Mouse (Mus musculus) midbrain, postnatal 0 days (tissue): ENCODE measurements around the gene Prkar2a. TPM values are rescaled to one million over a fixed set of nuclear protein-coding genes. Genes with fewer than 3 reads are reported as not detected.
A peak's percentile ranks its signal among the peaks of the same experiment; 100 is the strongest.

Experiments used
- ATAC-seq: fragments of 200-750 bp; cut with Nextera tagmentation; 2 replicates; pipeline ENCODE4 v1.8.0; 2017; ENCODE audit warnings: moderate number of reproducible peaks, mild to moderate bottlenecking, moderate TSS enrichment, moderate library complexity; ENCODE audit not compliant: low FRiP score
- DNase-seq: peaks from one replicate; pipeline ENCODE4 v3.0.0-alpha.2; 2015; ENCODE audit warnings: low spot score
- H3K27ac ChIP-seq: fragments of 300-500 bp; sonication (generic); 2 replicates; pipeline ENCODE4 v1.5.1; 2014; ENCODE audit warnings: low read depth, mild to moderate bottlenecking, low read length, mixed read lengths
- H3K27me3 ChIP-seq: fragments of 300-500 bp; sonication (generic); 2 replicates; pipeline ENCODE4 v1.6.1; 2014; ENCODE audit warnings: low read length, control low read depth, mixed read lengths; ENCODE audit not compliant: insufficient read depth
- H3K36me3 ChIP-seq: fragments of 300-500 bp; sonication (generic); 2 replicates; pipeline ENCODE4 v1.6.1; 2014; ENCODE audit warnings: low read length, control low read depth, mixed read lengths; ENCODE audit not compliant: insufficient read depth
- H3K4me1 ChIP-seq: fragments of 300-500 bp; sonication (generic); 2 replicates; pipeline ENCODE4 v1.6.1; 2014; ENCODE audit warnings: mild to moderate bottlenecking, control low read depth, antibody characterized with exemption, low read length, mixed read lengths; ENCODE audit not compliant: insufficient read depth
- H3K4me2 ChIP-seq: fragments of 300-500 bp; sonication (generic); 2 replicates; pipeline ENCODE4 v1.6.1; 2014; ENCODE audit warnings: low read depth, mild to moderate bottlenecking, low read length, mixed read lengths; ENCODE audit not compliant: poor library complexity, severe bottlenecking
- H3K4me3 ChIP-seq: fragments of 300-500 bp; sonication (generic); 2 replicates; pipeline ENCODE4 v1.5.1; 2014; ENCODE audit warnings: low read depth, mild to moderate bottlenecking, low read length, moderate library complexity
- H3K9ac ChIP-seq: fragments of 300-500 bp; sonication (generic); replicated peaks from 2 replicates; pipeline ENCODE4 v1.6.1; 2014; ENCODE audit warnings: mild to moderate bottlenecking, low read length, moderate library complexity, mixed read lengths; ENCODE audit not compliant: poor library complexity, severe bottlenecking
- H3K9me3 ChIP-seq: fragments of 300-500 bp; sonication (generic); 2 replicates; pipeline ENCODE4 v1.6.1; 2016; ENCODE audit warnings: low read length, control low read depth
- CTCF ChIP-seq: IDR thresholded peaks from 2 replicates; pipeline ENCODE4 v1.5.1; 2016; ENCODE audit warnings: antibody characterized with exemption, mild to moderate bottlenecking
- WGBS: fragments of 180-500 bp; shearing (Covaris S2); extraction: QIAGEN DNeasy Blood & Tissue Kit; methylation state at CpG from one replicate; pipeline ENCODE4 v1.1.7; 2014; 5-methylcytosine and 5-hydroxymethylcytosine counted together
- polyA plus RNA-seq: library from polyadenylated mRNA; unstranded; fragments of >200 nt; fragmentation: Nextera tagmentation; extraction: Ambion mirVana; gene quantifications from 2 replicates; pipeline ENCODE4 v1.2.1, GENCODE M21; 2015
- total RNA-seq: library from RNA; depleted of rRNA; stranded (reverse); fragments of >200 nt; gene quantifications from 2 replicates; pipeline ENCODE4 v1.2.3, GENCODE M21; 2014

The Prkar2a gene
- total and polyA plus RNA-seq, 2 experiments from 2014 or later: 49.7 to 107 TPM

GRCm38 (mm10) chr9:108780959-108781358 lies 91.8 kb downstream of the Prkar2a start:
- Histone ChIP-seq H3K4me2 (no peak overlapping the region), H3K4me1 (peaks cover 2% of the 10 kb centered on the region), H3K9ac (no peak overlapping the region), H3K27me3 (no peaks in the 10 kb centered on the region), H3K27ac (no peak overlapping the region), H3K36me3 (no peaks in the 10 kb centered on the region), H3K4me3 (no peak overlapping the region), H3K9me3 (no peaks in the 10 kb centered on the region)
- no peak for DNase-seq
- TF ChIP-seq CTCF: no peak
- WGBS: 67% methylated on average over 5 of the region's 5 CpGs
- ATAC-seq: no peak

- Histone ChIP-seq H3K4me1 (peaks cover 10% of the 10 kb centered on the region), H3K9me3 (no peaks in the 10 kb centered on the region)
- ATAC-seq: no peak
These were observed 92.8 kb downstream of the Prkar2a start for GRCm38 (mm10) chr9:108781891-108782290.

DNA sequence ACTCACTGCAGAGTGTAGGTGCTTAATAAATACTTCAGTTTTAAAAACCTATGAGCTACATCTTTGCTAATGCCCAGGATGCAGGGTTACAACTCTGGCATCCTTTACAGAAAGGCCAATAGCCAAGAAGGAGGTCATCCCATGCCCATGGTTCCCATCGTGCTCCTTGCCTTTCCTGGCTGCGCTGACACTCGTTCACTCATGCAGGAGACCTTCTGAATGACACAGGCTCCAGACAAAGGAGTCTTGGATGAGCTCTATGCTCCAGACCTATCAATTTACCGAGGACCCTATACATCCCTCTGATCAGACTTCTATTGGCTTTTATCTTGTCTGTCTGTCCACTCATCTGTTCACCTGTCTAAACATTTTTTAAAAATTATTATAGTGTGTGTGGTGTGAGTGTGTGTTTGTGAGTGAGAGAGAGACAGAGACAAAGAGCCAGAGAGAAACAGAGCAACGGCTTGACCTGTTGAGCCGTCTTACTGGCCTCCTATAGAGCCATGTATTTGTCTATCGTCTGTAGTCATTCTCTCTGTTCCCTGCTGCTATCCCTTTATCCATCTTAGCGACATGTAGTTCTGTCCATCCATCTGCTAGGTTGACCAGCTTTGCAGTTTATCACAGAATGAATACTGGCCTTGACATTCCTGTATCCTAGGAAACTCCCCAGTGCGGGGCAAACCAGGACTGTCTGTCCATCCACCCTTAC lies 93.9 kb downstream of the Prkar2a start:
- H3K9me3 ChIP-seq: no peaks in the 10 kb centered on the region
- H3K27ac ChIP-seq: peak overlapping the region; percentile 99
- H3K27me3 ChIP-seq: no peaks in the 10 kb centered on the region
- peak overlapping the region; percentile 81 for H3K4me3 ChIP-seq
- H3K36me3 ChIP-seq: no peaks in the 10 kb centered on the region
- H3K9ac ChIP-seq: peak overlapping the region; percentile 99
- ATAC-seq: peak; percentile 51
- H3K4me2 ChIP-seq: peak overlapping the region; percentile 59
- H3K4me1 ChIP-seq: peaks cover 18% of the 10 kb centered on the region
- 4% methylated on average over 9 of the region's 9 CpGs for WGBS
- no peak for TF ChIP-seq CTCF
- peak; percentile 52 for DNase-seq

More at GRCm38 (mm10) chr9:108781891-108782290, 92.8 kb downstream of the Prkar2a start:
- Histone ChIP-seq H3K27ac (0 out of 2 replicates have a peak overlapping the region, but pooled peaks have one; percentile 99), H3K27me3 (no peaks in the 10 kb centered on the region), H3K4me3 (no peak overlapping the region), H3K4me2 (no peak overlapping the region), H3K36me3 (no peaks in the 10 kb centered on the region), H3K9ac (no peak overlapping the region)
- no peak for TF ChIP-seq CTCF
- DNase-seq: no peak
- 68% methylated on average over 4 of the region's 4 CpGs for WGBS

DNA sequence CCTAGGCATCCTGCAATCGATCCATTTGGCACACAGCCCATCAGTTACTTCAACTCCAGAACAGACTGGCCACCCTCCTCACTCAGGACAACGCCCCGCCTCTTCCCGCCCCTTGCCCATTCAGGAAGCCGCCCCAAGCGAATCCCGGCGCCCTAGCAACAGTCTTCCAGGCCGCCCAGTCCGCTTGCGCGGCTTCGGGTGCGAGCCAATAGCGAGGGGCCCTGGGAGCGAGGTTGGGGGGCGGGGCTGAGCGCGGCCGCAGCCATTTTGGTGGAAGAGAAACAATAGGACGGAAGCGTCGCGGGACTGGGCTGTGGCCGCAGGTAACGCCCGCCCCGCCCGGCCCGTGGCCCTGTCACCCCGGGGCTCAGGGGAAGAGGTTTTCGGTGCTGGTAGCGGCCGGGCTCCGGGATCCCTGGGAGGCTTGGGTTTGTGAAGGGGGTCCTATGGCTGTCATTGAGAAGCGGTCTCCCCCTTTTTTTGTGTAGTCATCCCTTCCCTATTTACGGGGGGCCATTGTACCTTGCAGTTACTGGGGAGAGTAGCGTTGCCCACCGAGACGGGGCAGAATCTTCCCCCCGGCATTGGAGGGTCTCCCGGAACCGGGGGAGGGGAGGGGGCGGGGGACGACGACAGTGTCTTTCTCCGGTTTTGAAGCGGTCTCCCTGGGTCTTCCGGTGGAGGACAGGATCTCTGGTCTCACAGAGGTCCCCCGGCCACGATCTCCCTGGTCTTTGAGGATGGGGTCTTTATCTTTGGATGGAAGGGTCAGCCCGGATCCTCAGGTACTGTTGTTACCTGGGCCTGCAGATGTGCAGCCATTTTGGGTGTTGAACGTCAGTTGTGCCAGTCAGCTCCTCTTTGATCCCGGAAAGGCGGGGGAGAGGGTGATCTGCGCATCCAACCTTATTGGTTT lies 94.7 kb downstream of the Prkar2a start, which contains the start of gene Ip6k2:
Ip6k2 (plus strand) TSS at position 249 of the 916 bp plus-strand sequence.
- no peaks in the 10 kb centered on the region for H3K9me3 ChIP-seq
- H3K4me3 ChIP-seq: peak within 1 kb of the TSS; percentile 81
- WGBS: under 1% methylated on average over 51 of the region's 56 CpGs
- peak; percentile 98 for ATAC-seq
- peak; percentile 98 for DNase-seq
- H3K4me1 ChIP-seq: peaks cover 22% of the 10 kb centered on the region
- no peaks in the 10 kb centered on the region for H3K36me3 ChIP-seq
- H3K9ac ChIP-seq: peak within 1 kb of the TSS; percentile 99
- H3K27me3 ChIP-seq: no peaks in the 10 kb centered on the region
- H3K27ac ChIP-seq: peak within 1 kb of the TSS; percentile 99
- TF ChIP-seq CTCF: no peak; the same call in 1 of the 2 replicates
- peak within 1 kb of the TSS; percentile 74 for H3K4me2 ChIP-seq

DNA sequence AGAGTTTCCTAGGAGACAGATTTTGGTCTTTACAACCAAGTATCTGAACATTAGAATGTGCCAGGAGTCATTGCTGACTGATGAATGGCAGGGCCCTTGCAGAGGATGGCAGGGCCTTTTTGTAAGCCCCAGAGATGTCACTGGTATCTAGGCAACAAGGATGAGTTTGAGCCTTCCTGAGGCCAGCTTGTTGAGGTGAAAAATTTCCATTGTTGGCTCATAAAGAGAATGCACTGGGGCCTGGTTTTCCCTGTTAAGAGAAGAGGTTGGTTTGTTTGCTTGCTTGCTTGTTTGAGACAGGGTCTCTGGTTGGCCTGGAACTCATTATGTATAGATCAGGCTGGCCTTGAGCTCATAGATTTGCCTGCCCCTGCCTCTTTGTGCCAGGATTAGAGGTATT lies 96.3 kb downstream of the Prkar2a start:
- ATAC-seq: no peak

More for the DNA sequence above, 96.3 kb downstream of the Prkar2a start:
- no peaks in the 10 kb centered on the region for H3K9me3 ChIP-seq
- H3K4me2 ChIP-seq: peak overlapping the region; percentile 74
- DNase-seq: peak; percentile 60
- 0 out of 2 replicates have a peak overlapping the region, but pooled peaks have one; percentile 19 for H3K27ac ChIP-seq
- no peaks in the 10 kb centered on the region for H3K27me3 ChIP-seq
- H3K4me1 ChIP-seq: peaks cover 24% of the 10 kb centered on the region
- H3K4me3 ChIP-seq: peak overlapping the region; percentile 81
- H3K9ac ChIP-seq: peak overlapping the region; percentile 99
- no peak for TF ChIP-seq CTCF
- H3K36me3 ChIP-seq: no peaks in the 10 kb centered on the region
